Mouse (Mus musculus) embryo, embryonic 11 days (tissue): Measurements from ENCODE around the gene Il2rb.
A peak's percentile ranks its signal among the peaks of the same experiment; 100 is the strongest.

ENCODE experiments used
- DNase-seq: peaks from one replicate; pipeline ENCODE4 v3.0.0-alpha.2; 2015

Gene Il2rb

GRCm38 (mm10) chr15:78494968-78495406 lies at the start of gene Il2rb:
Gene Il2rb, minus strand, starts transcription at chr15:78495271.
- no peak for DNase-seq

GRCm38 (mm10) chr15:78544561-78545001 lies 49.5 kb upstream of the Il2rb start, which contains the start of gene Sstr3:
Gene Sstr3, minus strand, starts transcription at chr15:78544685.
- no peak for DNase-seq

GRCm38 (mm10) chr15:78544041-78544440 lies 49.0 kb upstream of the Il2rb start:
- no peak for DNase-seq

GRCm38 (mm10) chr15:78542767-78543303 lies 47.8 kb upstream of the Il2rb start:
- no peak for DNase-seq

GRCm38 (mm10) chr15:78542098-78542766 lies 47.2 kb upstream of the Il2rb start:
- DNase-seq, result no peak

- DNase-seq, result no peak
These were observed 46.5 kb upstream of the Il2rb start for GRCm38 (mm10) chr15:78541606-78542005.

GRCm38 (mm10) chr15:78541036-78541435 lies 46.0 kb upstream of the Il2rb start:
- no peak for DNase-seq

GRCm38 (mm10) chr15:78535723-78536421 lies 40.8 kb upstream of the Il2rb start:
- no peak for DNase-seq

- DNase-seq, result no peak
These were observed 38.3 kb upstream of the Il2rb start for GRCm38 (mm10) chr15:78533346-78533835.

- DNase-seq, result no peak
These were observed 37.7 kb upstream of the Il2rb start for GRCm38 (mm10) chr15:78532566-78533345.

- peak; percentile 97 for DNase-seq
These were observed 36.9 kb upstream of the Il2rb start for GRCm38 (mm10) chr15:78531901-78532469.

- no peak for DNase-seq
These were observed 36.3 kb upstream of the Il2rb start for GRCm38 (mm10) chr15:78531451-78531720.

- DNase-seq, result no peak
These were observed 35.8 kb upstream of the Il2rb start, which contains the start of gene C1qtnf6 for GRCm38 (mm10) chr15:78530671-78531450. Gene C1qtnf6, minus strand, starts transcription at chr15:78531416.

- DNase-seq, result no peak
These were observed 35.1 kb upstream of the Il2rb start for GRCm38 (mm10) chr15:78530141-78530540.

GRCm38 (mm10) chr15:78529428-78529990 lies 34.4 kb upstream of the Il2rb start:
- DNase-seq, result peak; percentile 83

GRCm38 (mm10) chr15:78528726-78529411 lies 33.8 kb upstream of the Il2rb start:
- no peak for DNase-seq

GRCm38 (mm10) chr15:78527973-78528372 lies 32.9 kb upstream of the Il2rb start:
- DNase-seq, result no peak

GRCm38 (mm10) chr15:78524163-78524562 lies 29.1 kb upstream of the Il2rb start:
- no peak for DNase-seq

GRCm38 (mm10) chr15:78521892-78522291 lies 26.8 kb upstream of the Il2rb start:
- no peak for DNase-seq

GRCm38 (mm10) chr15:78521331-78521730 lies 26.3 kb upstream of the Il2rb start:
- no peak for DNase-seq

- DNase-seq, result no peak
These were observed 25.1 kb upstream of the Il2rb start for GRCm38 (mm10) chr15:78520112-78520715.
